Mouse (Mus musculus): Measurements from ENCODE around the gene Ptprr. TPM values are rescaled to one million over a fixed set of nuclear protein-coding genes. Genes with fewer than 3 reads are reported as not detected.

The Ptprr gene
- polyA plus RNA-seq (2015; fragmentation: Nextera tagmentation; extraction: Ambion mirVana): 0.52 and 0.99 TPM in 2 replicates

- 0% methylated on average over 19 of the region's 19 CpGs for WGBS
- Histone ChIP-seq H3K27me3 (ENCODE audit: insufficient read depth, low read length) (peaks cover 4% of the 10 kb centered on the region; the same call in 1 of the 2 replicates), H3K4me3 (ENCODE audit: low read length) (peak within 1 kb of the TSS; percentile 42), H3K36me3 (ENCODE audit: insufficient read depth, low read length) (no peaks in the 10 kb centered on the region), H3K4me2 (replicated peaks; ENCODE audit: low read depth, low read length) (peak within 1 kb of the TSS; percentile 72), H3K9ac (replicated peaks; ENCODE audit: low read length) (no peak within 1 kb of the TSS), H3K27ac (ENCODE audit: low read length) (no peak within 1 kb of the TSS), H3K9me3 (ENCODE audit: low read length) (no peaks in the 10 kb centered on the region), H3K4me1 (ENCODE audit: insufficient read depth, low read length) (peaks cover 16% of the 10 kb centered on the region; the same call in 1 of the 2 replicates)
- ATAC-seq (ENCODE audit: low FRiP score, low TSS enrichment): peak; percentile 96
Observed at GRCm38 (mm10) chr10:116017845-116018479, at the start of gene Ptprr. Gene Ptprr, plus strand, starts transcription at chr10:116018213.

GRCm38 (mm10) chr10:115976345-115976744, 41.7 kb upstream of the Ptprr start:
- H3K4me2 ChIP-seq (replicated peaks; ENCODE audit: low read depth, low read length): no peak overlapping the region
- no peak overlapping the region for H3K27ac ChIP-seq (ENCODE audit: low read length)
- H3K9me3 ChIP-seq (ENCODE audit: low read length): no peaks in the 10 kb centered on the region
- H3K4me3 ChIP-seq (ENCODE audit: low read length): no peak overlapping the region
- H3K36me3 ChIP-seq (ENCODE audit: insufficient read depth, low read length): no peaks in the 10 kb centered on the region
- no peak overlapping the region for H3K9ac ChIP-seq (replicated peaks; ENCODE audit: low read length)
- ATAC-seq (ENCODE audit: low FRiP score, low TSS enrichment): no peak
- 0 out of 2 replicates have a peak, but pooled peaks cover 6% of the 10 kb centered on the region for H3K4me1 ChIP-seq (ENCODE audit: insufficient read depth, low read length)
- 87% methylated on average over 7 of the region's 7 CpGs for WGBS
- no peaks in the 10 kb centered on the region for H3K27me3 ChIP-seq (ENCODE audit: insufficient read depth, low read length)

- ATAC-seq (ENCODE audit: low FRiP score, low TSS enrichment): no peak
- WGBS: 30% methylated on average over 7 of the region's 7 CpGs
- Histone ChIP-seq H3K9ac (replicated peaks; ENCODE audit: low read length) (no peak overlapping the region), H3K36me3 (ENCODE audit: insufficient read depth, low read length) (no peaks in the 10 kb centered on the region), H3K4me2 (replicated peaks; ENCODE audit: low read depth, low read length) (no peak overlapping the region), H3K27me3 (ENCODE audit: insufficient read depth, low read length) (no peaks in the 10 kb centered on the region), H3K9me3 (ENCODE audit: low read length) (no peaks in the 10 kb centered on the region), H3K4me3 (ENCODE audit: low read length) (no peak overlapping the region), H3K4me1 (ENCODE audit: insufficient read depth, low read length) (0 out of 2 replicates have a peak, but pooled peaks cover 6% of the 10 kb centered on the region), H3K27ac (ENCODE audit: low read length) (no peak overlapping the region)
Observed at GRCm38 (mm10) chr10:115978992-115979391, 39.0 kb upstream of the Ptprr start.

- 64% methylated on average over 2 of the region's 2 CpGs for WGBS
- H3K36me3 ChIP-seq (ENCODE audit: insufficient read depth, low read length): no peaks in the 10 kb centered on the region
- H3K4me2 ChIP-seq (replicated peaks; ENCODE audit: low read depth, low read length): no peak overlapping the region
- H3K4me3 ChIP-seq (ENCODE audit: low read length): no peak overlapping the region
- no peak overlapping the region for H3K27ac ChIP-seq (ENCODE audit: low read length)
- 0 out of 2 replicates have a peak, but pooled peaks cover 6% of the 10 kb centered on the region for H3K4me1 ChIP-seq (ENCODE audit: insufficient read depth, low read length)
- ATAC-seq (ENCODE audit: low FRiP score, low TSS enrichment): no peak
- H3K9ac ChIP-seq (replicated peaks; ENCODE audit: low read length): no peak overlapping the region
- no peaks in the 10 kb centered on the region for H3K27me3 ChIP-seq (ENCODE audit: insufficient read depth, low read length)
- no peaks in the 10 kb centered on the region for H3K9me3 ChIP-seq (ENCODE audit: low read length)
Observed at GRCm38 (mm10) chr10:115980018-115980417, 38.0 kb upstream of the Ptprr start.

GRCm38 (mm10) chr10:115984308-115984707, 33.7 kb upstream of the Ptprr start:
- Histone ChIP-seq H3K9me3 (ENCODE audit: low read length) (no peaks in the 10 kb centered on the region), H3K9ac (replicated peaks; ENCODE audit: low read length) (no peak overlapping the region)

GRCm38 (mm10) chr10:116001838-116002237, 16.2 kb upstream of the Ptprr start:
- Histone ChIP-seq H3K9me3 (ENCODE audit: low read length) (no peaks in the 10 kb centered on the region), H3K36me3 (ENCODE audit: insufficient read depth, low read length) (no peaks in the 10 kb centered on the region), H3K27ac (ENCODE audit: low read length) (no peak overlapping the region), H3K9ac (replicated peaks; ENCODE audit: low read length) (no peak overlapping the region), H3K27me3 (ENCODE audit: insufficient read depth, low read length) (no peaks in the 10 kb centered on the region), H3K4me2 (replicated peaks; ENCODE audit: low read depth, low read length) (no peak overlapping the region), H3K4me1 (ENCODE audit: insufficient read depth, low read length) (no peaks in the 10 kb centered on the region), H3K4me3 (ENCODE audit: low read length) (no peak overlapping the region)
- ATAC-seq (ENCODE audit: low FRiP score, low TSS enrichment): no peak
- 83% methylated on average over 8 of the region's 8 CpGs for WGBS

More at GRCm38 (mm10) chr10:115984308-115984707, 33.7 kb upstream of the Ptprr start:
- 51% methylated on average over 6 of the region's 6 CpGs for WGBS
- Histone ChIP-seq H3K4me2 (replicated peaks; ENCODE audit: low read depth, low read length) (no peak overlapping the region), H3K36me3 (ENCODE audit: insufficient read depth, low read length) (no peaks in the 10 kb centered on the region), H3K27ac (ENCODE audit: low read length) (no peak overlapping the region), H3K27me3 (ENCODE audit: insufficient read depth, low read length) (no peaks in the 10 kb centered on the region), H3K4me1 (ENCODE audit: insufficient read depth, low read length) (0 out of 2 replicates have a peak, but pooled peaks cover 2% of the 10 kb centered on the region), H3K4me3 (ENCODE audit: low read length) (no peak overlapping the region)
- no peak for ATAC-seq (ENCODE audit: low FRiP score, low TSS enrichment)

- WGBS: 25% methylated on average over 6 of the region's 6 CpGs
- H3K4me2 ChIP-seq (replicated peaks; ENCODE audit: low read depth, low read length): no peak overlapping the region
- ATAC-seq (ENCODE audit: low FRiP score, low TSS enrichment): 0 out of 2 replicates have a peak, but pooled peaks have one; percentile 35
- H3K9me3 ChIP-seq (ENCODE audit: low read length): no peaks in the 10 kb centered on the region
- no peak overlapping the region for H3K27ac ChIP-seq (ENCODE audit: low read length)
- no peaks in the 10 kb centered on the region for H3K36me3 ChIP-seq (ENCODE audit: insufficient read depth, low read length)
- no peaks in the 10 kb centered on the region for H3K4me1 ChIP-seq (ENCODE audit: insufficient read depth, low read length)
- H3K4me3 ChIP-seq (ENCODE audit: low read length): no peak overlapping the region
- no peak overlapping the region for H3K9ac ChIP-seq (replicated peaks; ENCODE audit: low read length)
- H3K27me3 ChIP-seq (ENCODE audit: insufficient read depth, low read length): no peaks in the 10 kb centered on the region
Observed at GRCm38 (mm10) chr10:116006675-116007074, 11.3 kb upstream of the Ptprr start.

- Histone ChIP-seq H3K9ac (replicated peaks; ENCODE audit: low read length) (no peak overlapping the region), H3K36me3 (ENCODE audit: insufficient read depth, low read length) (no peaks in the 10 kb centered on the region), H3K27ac (ENCODE audit: low read length) (no peak overlapping the region), H3K4me1 (ENCODE audit: insufficient read depth, low read length) (peaks cover 16% of the 10 kb centered on the region; the same call in 1 of the 2 replicates), H3K4me2 (replicated peaks; ENCODE audit: low read depth, low read length) (peak overlapping the region; percentile 72), H3K9me3 (ENCODE audit: low read length) (no peaks in the 10 kb centered on the region), H3K4me3 (ENCODE audit: low read length) (peak overlapping the region; percentile 42), H3K27me3 (ENCODE audit: insufficient read depth, low read length) (peaks cover 4% of the 10 kb centered on the region; the same call in 1 of the 2 replicates)
- ATAC-seq (ENCODE audit: low FRiP score, low TSS enrichment): peak; percentile 47
- under 1% methylated on average over 17 of the region's 17 CpGs for WGBS
Observed at GRCm38 (mm10) chr10:116018480-116018891, 473 bp downstream of the Ptprr start.

GRCm38 (mm10) chr10:116019086-116019860, 1.3 kb downstream of the Ptprr start:
- Histone ChIP-seq H3K9me3 (ENCODE audit: low read length) (no peaks in the 10 kb centered on the region), H3K36me3 (ENCODE audit: insufficient read depth, low read length) (no peaks in the 10 kb centered on the region), H3K27ac (ENCODE audit: low read length) (no peak overlapping the region), H3K9ac (replicated peaks; ENCODE audit: low read length) (no peak overlapping the region), H3K4me2 (replicated peaks; ENCODE audit: low read depth, low read length) (peak overlapping the region; percentile 72), H3K4me1 (ENCODE audit: insufficient read depth, low read length) (peaks cover 16% of the 10 kb centered on the region; the same call in 1 of the 2 replicates), H3K4me3 (ENCODE audit: low read length) (peak overlapping the region; percentile 42; the same call in 1 of the 2 replicates), H3K27me3 (ENCODE audit: insufficient read depth, low read length) (peaks cover 4% of the 10 kb centered on the region; the same call in 1 of the 2 replicates)
- peak; percentile 60 for ATAC-seq (ENCODE audit: low FRiP score, low TSS enrichment)
- 8% methylated on average over 20 of the region's 20 CpGs for WGBS
